Mouse (Mus musculus): ENCODE measurements around the gene Nfya. TPM values are rescaled to one million over a fixed set of nuclear protein-coding genes. Genes with fewer than 3 reads are reported as not detected.

Gene Nfya
- polyA plus RNA-seq, 1 experiment from 2014 or later, result 26.5 TPM

Other genes starting within 250 kb of the Nfya start
- not detected in 2 replicates for gene A530064D06Rik, start 242.6 kb downstream of the Nfya start, polyA plus RNA-seq (2014; fragmentation: Nextera tagmentation; extraction: Ambion mirVana)
- not detected in 2 replicates for gene Trem1, start 177.1 kb downstream of the Nfya start, polyA plus RNA-seq (2014; fragmentation: Nextera tagmentation; extraction: Ambion mirVana)
- not detected in 2 replicates for gene Trem3, start 162.1 kb downstream of the Nfya start, polyA plus RNA-seq (2014; fragmentation: Nextera tagmentation; extraction: Ambion mirVana)
- gene Treml4, start 145.6 kb downstream of the Nfya start, polyA plus RNA-seq (2014; fragmentation: Nextera tagmentation; extraction: Ambion mirVana), result 0.34 and 0.69 TPM in 2 replicates
- gene Treml2, start 110.4 kb downstream of the Nfya start, polyA plus RNA-seq (2014; fragmentation: Nextera tagmentation; extraction: Ambion mirVana), result 0.08 and 0.17 TPM in 2 replicates
- 0.51 and 0.59 TPM in 2 replicates for gene B430306N03Rik, start 93.8 kb downstream of the Nfya start, polyA plus RNA-seq (2014; fragmentation: Nextera tagmentation; extraction: Ambion mirVana)
- 4.4 and 5.7 TPM in 2 replicates for gene Trem2, start 63.5 kb downstream of the Nfya start, polyA plus RNA-seq (2014; fragmentation: Nextera tagmentation; extraction: Ambion mirVana)
- 0.45 and 0.98 TPM in 2 replicates for gene Treml1, start 50.0 kb downstream of the Nfya start, polyA plus RNA-seq (2014; fragmentation: Nextera tagmentation; extraction: Ambion mirVana)
- gene Oard1, start 108 bp upstream of the Nfya start, polyA plus RNA-seq (2014; fragmentation: Nextera tagmentation; extraction: Ambion mirVana), result 62.8 and 67.4 TPM in 2 replicates
- 2.9 and 3.5 TPM in 2 replicates for gene Apobec2, start 23.0 kb upstream of the Nfya start, polyA plus RNA-seq (2014; fragmentation: Nextera tagmentation; extraction: Ambion mirVana)
- 0.82 and 1.5 TPM in 2 replicates for gene Tspo2, start 41.6 kb upstream of the Nfya start, polyA plus RNA-seq (2014; fragmentation: Nextera tagmentation; extraction: Ambion mirVana)
- gene Unc5cl, start 45.0 kb upstream of the Nfya start, polyA plus RNA-seq (2014; fragmentation: Nextera tagmentation; extraction: Ambion mirVana), result 11.6 and 12.5 TPM in 2 replicates

All from stomach, embryonic 14.5 days (tissue).